Mouse (Mus musculus) heart, embryonic 14.5 days (tissue): ENCODE measurements around the gene Pax3. TPM values are rescaled to one million over a fixed set of nuclear protein-coding genes. Genes with fewer than 3 reads are reported as not detected.

Source experiments
- ATAC-seq: fragments of 200-750 bp; cut with Nextera tagmentation; 2 replicates; pipeline ENCODE4 v1.8.0; 2017; ENCODE audit warnings: low read depth, moderate TSS enrichment; ENCODE audit not compliant: insufficient number of reproducible peaks, insufficient read depth, low FRiP score
- H3K27ac ChIP-seq, 2 experiments: fragments of 200-500 bp in 1 of 2; fragments of 300-500 bp in 1 of 2; sonication (generic) in 1 of 2; replicated peaks in 1 of 2; 2 replicates each; pipeline ENCODE4 v1.5.1; 2012 to 2014; ENCODE audit warnings: low read depth in 2 of 2, low read length in 2 of 2, control low read depth in 1 of 2, mild to moderate bottlenecking in 1 of 2, mixed read lengths in 1 of 2; ENCODE audit not compliant: control insufficient read depth in 1 of 2, insufficient read depth in 1 of 2
- H3K27me3 ChIP-seq: fragments of 300-500 bp; sonication (generic); 2 replicates; pipeline ENCODE4 v1.6.1; 2014; ENCODE audit warnings: mild to moderate bottlenecking, low read length, control low read depth; ENCODE audit not compliant: control insufficient read depth, insufficient read depth
- H3K36me3 ChIP-seq: fragments of 300-500 bp; sonication (generic); 2 replicates; pipeline ENCODE4 v1.6.1; 2014; ENCODE audit warnings: mild to moderate bottlenecking, control low read depth, low read length, mixed read lengths; ENCODE audit not compliant: control insufficient read depth, insufficient read depth
- H3K4me1 ChIP-seq, 2 experiments: fragments of 200-500 bp in 1 of 2; fragments of 300-500 bp in 1 of 2; sonication (generic) in 1 of 2; 2 replicates each; pipeline ENCODE4 v1.6.1; 2012 to 2014; ENCODE audit warnings: low read length in 2 of 2, control low read depth in 1 of 2, mixed read lengths in 1 of 2; ENCODE audit not compliant: control insufficient read depth in 2 of 2, insufficient read depth in 2 of 2
- H3K4me2 ChIP-seq: fragments of 300-500 bp; sonication (generic); 2 replicates; pipeline ENCODE4 v1.6.1; 2014; ENCODE audit warnings: mild to moderate bottlenecking, low read length
- H3K4me3 ChIP-seq, 2 experiments: fragments of 200-500 bp in 1 of 2; fragments of 300-500 bp in 1 of 2; sonication (generic) in 1 of 2; 2 replicates each; pipeline ENCODE4 v1.5.1; 2012 to 2014; ENCODE audit warnings: low read length in 2 of 2, mild to moderate bottlenecking in 2 of 2, control low read depth in 1 of 2, low read depth in 1 of 2, moderate library complexity in 1 of 2; ENCODE audit not compliant: control insufficient read depth in 1 of 2, insufficient read depth in 1 of 2
- H3K9ac ChIP-seq: fragments of 300-500 bp; sonication (generic); 2 replicates; pipeline ENCODE4 v1.6.1; 2014; ENCODE audit warnings: mild to moderate bottlenecking, low read length
- H3K9me3 ChIP-seq: fragments of 300-500 bp; sonication (generic); 2 replicates; pipeline ENCODE4 v1.6.1; 2016; ENCODE audit warnings: low read length, control low read depth; ENCODE audit not compliant: control insufficient read depth
- WGBS: fragments of 180-500 bp; shearing (Covaris S2); extraction: QIAGEN DNeasy Blood & Tissue Kit; methylation state at CpG from one replicate; pipeline ENCODE4 v1.1.7; 2014; 5-methylcytosine and 5-hydroxymethylcytosine counted together
- polyA plus RNA-seq: library from polyadenylated mRNA; unstranded; fragments of >200 nt; fragmentation: Nextera tagmentation; extraction: Ambion mirVana; gene quantifications from 2 replicates; pipeline ENCODE4 v1.2.1, GENCODE M21; 2014

The Pax3 gene
- polyA plus RNA-seq, 1 experiment from 2014 or later: 0.08 TPM

- H3K9ac ChIP-seq: no peak overlapping the region
- peaks cover 4% of the 10 kb centered on the region in 2 experiments; a peak in 1 of 4 replicates for H3K4me1 ChIP-seq
- no peak overlapping the region for H3K4me2 ChIP-seq
- no peak for ATAC-seq
- WGBS: 39% methylated on average over 9 of the region's 9 CpGs
- H3K27me3 ChIP-seq: peaks cover 80% of the 10 kb centered on the region
- no peaks in the 10 kb centered on the region for H3K36me3 ChIP-seq
- H3K4me3 ChIP-seq: no peak overlapping the region
- H3K9me3 ChIP-seq: no peaks in the 10 kb centered on the region
- H3K27ac ChIP-seq: no peak overlapping the region
Measured at GRCm38 (mm10) chr1:78141741-78142501, 55.0 kb downstream of the Pax3 start.

- Histone ChIP-seq H3K27ac (no peak overlapping the region), H3K9me3 (no peaks in the 10 kb centered on the region), H3K27me3 (peaks cover 79% of the 10 kb centered on the region), H3K4me2 (no peak overlapping the region), H3K36me3 (no peaks in the 10 kb centered on the region), H3K9ac (no peak overlapping the region), H3K4me3 (no peak overlapping the region), H3K4me1 (peaks cover 4% of the 10 kb centered on the region in 2 experiments; a peak in 1 of 4 replicates)
- WGBS: 13% methylated on average over 7 of the region's 7 CpGs
- ATAC-seq: no peak
Measured at GRCm38 (mm10) chr1:78141314-78141713, 55.6 kb downstream of the Pax3 start.

- no peak for ATAC-seq
- WGBS: 4% methylated on average over 14 of the region's 14 CpGs
- H3K4me3 ChIP-seq: no peak overlapping the region
Measured at GRCm38 (mm10) chr1:78140505-78141303, 56.2 kb downstream of the Pax3 start.

GRCm38 (mm10) chr1:78139287-78139686 lies 57.6 kb downstream of the Pax3 start:
- WGBS: 3% methylated on average over 11 of the region's 11 CpGs
- H3K4me1 ChIP-seq: peaks cover 4% of the 10 kb centered on the region in 2 experiments; a peak in 1 of 4 replicates
- peaks cover 77% of the 10 kb centered on the region for H3K27me3 ChIP-seq
- no peaks in the 10 kb centered on the region for H3K9me3 ChIP-seq
- no peak for ATAC-seq
- no peak overlapping the region for H3K4me3 ChIP-seq
- H3K4me2 ChIP-seq: no peak overlapping the region
- H3K36me3 ChIP-seq: no peaks in the 10 kb centered on the region
- no peak overlapping the region for H3K9ac ChIP-seq
- no peak overlapping the region for H3K27ac ChIP-seq

More at GRCm38 (mm10) chr1:78140505-78141303, 56.2 kb downstream of the Pax3 start:
- Histone ChIP-seq H3K27ac (no peak overlapping the region), H3K27me3 (peaks cover 79% of the 10 kb centered on the region), H3K36me3 (no peaks in the 10 kb centered on the region), H3K9me3 (no peaks in the 10 kb centered on the region), H3K9ac (no peak overlapping the region), H3K4me1 (peaks cover 4% of the 10 kb centered on the region in 2 experiments; a peak in 1 of 4 replicates), H3K4me2 (no peak overlapping the region)

GRCm38 (mm10) chr1:78129267-78129666 lies 67.7 kb downstream of the Pax3 start:
- 56% methylated on average over 5 of the region's 5 CpGs for WGBS
- no peak overlapping the region for H3K4me2 ChIP-seq
- no peak for ATAC-seq
- H3K4me3 ChIP-seq: no peak overlapping the region
- H3K4me1 ChIP-seq: no peaks in the 10 kb centered on the region
- no peaks in the 10 kb centered on the region for H3K9me3 ChIP-seq
- no peak overlapping the region for H3K9ac ChIP-seq
- H3K36me3 ChIP-seq: no peaks in the 10 kb centered on the region
- H3K27ac ChIP-seq: no peak overlapping the region
- no peaks in the 10 kb centered on the region for H3K27me3 ChIP-seq

GRCm38 (mm10) chr1:78119899-78120560 lies 76.9 kb downstream of the Pax3 start:
- Histone ChIP-seq H3K27me3 (no peaks in the 10 kb centered on the region), H3K4me3 (no peak overlapping the region), H3K9ac (no peak overlapping the region), H3K9me3 (no peaks in the 10 kb centered on the region), H3K4me2 (no peak overlapping the region), H3K36me3 (no peaks in the 10 kb centered on the region), H3K27ac (no peak overlapping the region), H3K4me1 (no peaks in the 10 kb centered on the region)
- ATAC-seq: no peak
- 25% methylated on average over 10 of the region's 10 CpGs for WGBS

- Histone ChIP-seq H3K4me2 (no peak overlapping the region), H3K27ac (no peak overlapping the region), H3K9ac (no peak overlapping the region), H3K9me3 (no peaks in the 10 kb centered on the region), H3K36me3 (no peaks in the 10 kb centered on the region), H3K4me3 (no peak overlapping the region), H3K4me1 (no peaks in the 10 kb centered on the region), H3K27me3 (no peaks in the 10 kb centered on the region)
- 79% methylated on average over 3 of the region's 3 CpGs for WGBS
- no peak for ATAC-seq
Measured at GRCm38 (mm10) chr1:78116046-78116445, 80.9 kb downstream of the Pax3 start.
